Mouse (Mus musculus): ENCODE measurements at regions not wholly inside any gene's neighbourhood (a gene's known extent, or its start where the extent isn't known, plus 50 kb on each side); places are given as distances from the start of the nearest gene placed in this dataset.

GRCm38 (mm10) chr4:110132061-110132460 lies 154.2 kb downstream of the Dmrta2 start:
- TF ChIP-seq MAFK (IDR thresholded peaks at IDR 0.05; ENCODE audit: insufficient read depth, low read depth, low read length) (no peak), CHD2 (IDR thresholded peaks at IDR 0.05; ENCODE audit: low read depth, low read length) (no peak), ZNF384 (IDR thresholded peaks at IDR 0.05; ENCODE audit: low read depth, low read length) (no peak), HCFC1 (IDR thresholded peaks at IDR 0.05; ENCODE audit: borderline replicate concordance, insufficient read depth, low read length) (no peak), ZC3H11A (IDR thresholded peaks at IDR 0.05; ENCODE audit: borderline replicate concordance, low read depth, low read length) (no peak)
